Mouse (Mus musculus) kidney, adult 2 months (tissue): ENCODE data around the gene Tcf12.

ENCODE experiments used
- CTCF ChIP-seq: fragments of 200-500 bp; conservative IDR thresholded peaks from 2 replicates; pipeline ENCODE4 v1.5.1; 2011; ENCODE audit warnings: low read depth, mild to moderate bottlenecking, control low read depth, low read length, moderate library complexity, mixed read lengths; ENCODE audit not compliant: insufficient read depth, insufficient read length
- POLR2A ChIP-seq: fragments of 200-500 bp; IDR thresholded peaks from one replicate; pipeline ENCODE4 v1.6.1; 2011; ENCODE audit warnings: low read depth, low read length, control low read depth

- no peak for TF ChIP-seq CTCF
- TF ChIP-seq POLR2A, result no peak
Observed at GRCm38 (mm10) chr9:72132728-72133088, 21.0 kb upstream of the Tcf12 start.
